Mouse (Mus musculus) heart, embryonic 12.5 days (tissue): Measurements from ENCODE around the gene Gm49339. TPM values are rescaled to one million over a fixed set of nuclear protein-coding genes. Genes with fewer than 3 reads are reported as not detected.

Experiments used
- ATAC-seq: fragments of 200-750 bp; cut with Nextera tagmentation; 2 replicates; pipeline ENCODE4 v1.8.0; 2017; ENCODE audit warnings: moderate TSS enrichment, moderate library complexity; ENCODE audit not compliant: insufficient number of reproducible peaks, low FRiP score
- H3K27ac ChIP-seq: fragments of 300-500 bp; sonication (generic); 2 replicates; pipeline ENCODE4 v1.5.1; 2016; ENCODE audit warnings: mild to moderate bottlenecking, moderate library complexity; ENCODE audit not compliant: poor library complexity, severe bottlenecking
- H3K27me3 ChIP-seq: fragments of 300-500 bp; sonication (generic); replicated peaks from 2 replicates; pipeline ENCODE4 v1.6.1; 2016; ENCODE audit warnings: mild to moderate bottlenecking, moderate library complexity
- H3K36me3 ChIP-seq: fragments of 300-500 bp; sonication (generic); 2 replicates; pipeline ENCODE4 v1.6.1; 2016; ENCODE audit warnings: mild to moderate bottlenecking, moderate library complexity
- H3K4me1 ChIP-seq: fragments of 300-500 bp; sonication (generic); replicated peaks from 2 replicates; pipeline ENCODE4 v1.6.1; 2016; ENCODE audit warnings: mild to moderate bottlenecking
- H3K4me2 ChIP-seq: fragments of 300-500 bp; sonication (generic); 2 replicates; pipeline ENCODE4 v1.6.1; 2016; ENCODE audit warnings: mild to moderate bottlenecking, moderate library complexity
- H3K4me3 ChIP-seq: fragments of 300-500 bp; sonication (generic); 2 replicates; pipeline ENCODE4 v1.5.1; 2016; ENCODE audit warnings: mild to moderate bottlenecking
- H3K9ac ChIP-seq: fragments of 300-500 bp; sonication (generic); 2 replicates; pipeline ENCODE4 v1.6.1; 2016; ENCODE audit warnings: mild to moderate bottlenecking, moderate library complexity
- H3K9me3 ChIP-seq: fragments of 300-500 bp; sonication (generic); replicated peaks from 2 replicates; pipeline ENCODE4 v1.6.1; 2016; ENCODE audit warnings: mild to moderate bottlenecking, moderate library complexity
- WGBS: fragments of 180-500 bp; shearing (Covaris S2); methylation state at CpG from one replicate; pipeline ENCODE4 v1.1.7; 2016; 5-methylcytosine and 5-hydroxymethylcytosine counted together
- polyA plus RNA-seq: library from polyadenylated mRNA; unstranded; fragments of >200 nt; fragmentation: Nextera tagmentation; extraction: Ambion mirVana; gene quantifications from 2 replicates; pipeline ENCODE4 v1.2.1, GENCODE M21; 2016

Gene Gm49339
- polyA plus RNA-seq, 1 experiment from 2014 or later: not detected

DNA sequence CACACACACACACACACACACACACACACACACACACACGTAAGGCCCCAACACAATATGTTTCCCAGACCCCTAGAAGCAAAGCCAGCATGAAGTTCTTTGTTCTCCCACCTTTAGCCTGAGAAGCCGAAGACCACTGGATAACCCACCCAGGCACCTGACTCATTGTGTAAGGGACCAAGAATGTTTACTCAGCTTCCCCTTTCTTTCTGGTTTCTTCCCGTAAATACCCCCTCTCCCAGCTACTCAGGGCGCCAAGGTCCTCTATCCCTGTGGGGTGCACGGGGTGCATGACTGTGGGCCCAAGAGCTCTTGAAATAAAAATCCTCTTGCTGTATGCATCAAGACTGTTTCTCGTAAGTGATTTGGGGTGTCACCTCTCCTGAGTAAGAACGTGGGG is 45.7 kb downstream of the Gm49339 start:
- no peak for ATAC-seq
- H3K9ac ChIP-seq: no peak overlapping the region
- no peak overlapping the region for H3K27ac ChIP-seq
- H3K4me2 ChIP-seq: no peak overlapping the region
- H3K27me3 ChIP-seq: no peaks in the 10 kb centered on the region
- WGBS: 72% methylated on average over 7 of the region's 7 CpGs
- no peak overlapping the region for H3K4me3 ChIP-seq
- 0 out of 2 replicates have a peak, but pooled peaks cover 6% of the 10 kb centered on the region for H3K4me1 ChIP-seq
- H3K36me3 ChIP-seq: no peaks in the 10 kb centered on the region
- no peaks in the 10 kb centered on the region for H3K9me3 ChIP-seq

DNA sequence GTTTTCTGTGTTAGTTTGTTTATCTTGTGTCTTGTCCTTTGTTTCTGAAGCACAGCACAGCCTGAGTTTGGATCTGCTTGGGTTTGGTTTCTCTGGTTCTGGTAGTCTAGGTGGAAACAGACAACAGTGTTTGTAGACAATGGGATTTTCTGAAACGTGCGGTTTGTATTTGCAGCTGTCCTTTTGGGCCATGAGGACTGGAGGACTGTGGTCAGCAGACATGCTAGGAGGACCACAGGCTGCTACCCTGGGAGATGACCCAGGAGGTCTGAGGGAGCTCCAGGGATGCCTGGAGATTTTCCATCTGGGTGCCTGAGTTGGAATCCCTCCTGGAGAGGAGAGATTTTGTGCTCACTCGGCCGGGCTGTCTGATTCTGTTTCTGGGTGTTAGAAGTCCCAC is 46.2 kb downstream of the Gm49339 start:
- 68% methylated on average over 4 of the region's 4 CpGs for WGBS
- no peak overlapping the region for H3K4me3 ChIP-seq

DNA sequence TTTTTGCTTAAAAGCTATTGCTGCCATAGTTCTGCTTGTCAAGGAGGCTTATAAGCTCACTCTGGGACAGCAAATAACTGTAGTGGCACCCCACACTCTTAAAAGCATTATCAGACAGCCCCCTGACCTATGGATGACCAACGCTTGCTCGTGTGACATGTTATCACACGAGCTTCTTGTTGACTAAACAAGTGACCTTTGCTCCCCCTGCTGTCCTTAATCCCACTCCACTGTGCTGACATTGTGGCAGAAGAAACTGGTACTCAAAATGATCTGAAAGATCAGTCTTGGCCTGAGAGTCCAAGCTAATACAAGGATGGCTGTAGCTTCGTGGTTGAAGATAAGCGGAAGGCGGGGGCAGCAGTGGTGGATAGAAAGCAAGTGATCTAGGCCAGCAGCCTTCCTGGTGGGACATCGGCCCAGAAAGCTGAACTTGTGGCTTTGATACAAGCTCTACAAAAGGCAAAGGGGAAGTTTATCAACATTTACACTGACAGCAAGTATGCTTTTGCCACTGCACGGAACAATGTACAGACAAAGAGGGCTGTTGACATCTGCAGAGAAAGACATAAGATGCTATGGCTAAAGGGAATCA is 48.5 kb downstream of the Gm49339 start:
- Histone ChIP-seq H3K27ac (no peak overlapping the region), H3K27me3 (no peaks in the 10 kb centered on the region), H3K4me3 (no peak overlapping the region), H3K4me2 (no peak overlapping the region), H3K9ac (no peak overlapping the region), H3K4me1 (0 out of 2 replicates have a peak, but pooled peaks cover 6% of the 10 kb centered on the region), H3K36me3 (no peaks in the 10 kb centered on the region), H3K9me3 (no peaks in the 10 kb centered on the region)
- 31% methylated on average over 8 of the region's 8 CpGs for WGBS
- no peak for ATAC-seq

More for the DNA sequence above, 46.2 kb downstream of the Gm49339 start:
- no peak overlapping the region for H3K4me2 ChIP-seq
- no peak overlapping the region for H3K9ac ChIP-seq
- no peak overlapping the region for H3K27ac ChIP-seq
- no peak for ATAC-seq
- H3K27me3 ChIP-seq: no peaks in the 10 kb centered on the region
- no peaks in the 10 kb centered on the region for H3K9me3 ChIP-seq
- no peaks in the 10 kb centered on the region for H3K36me3 ChIP-seq
- H3K4me1 ChIP-seq: 0 out of 2 replicates have a peak, but pooled peaks cover 6% of the 10 kb centered on the region

DNA sequence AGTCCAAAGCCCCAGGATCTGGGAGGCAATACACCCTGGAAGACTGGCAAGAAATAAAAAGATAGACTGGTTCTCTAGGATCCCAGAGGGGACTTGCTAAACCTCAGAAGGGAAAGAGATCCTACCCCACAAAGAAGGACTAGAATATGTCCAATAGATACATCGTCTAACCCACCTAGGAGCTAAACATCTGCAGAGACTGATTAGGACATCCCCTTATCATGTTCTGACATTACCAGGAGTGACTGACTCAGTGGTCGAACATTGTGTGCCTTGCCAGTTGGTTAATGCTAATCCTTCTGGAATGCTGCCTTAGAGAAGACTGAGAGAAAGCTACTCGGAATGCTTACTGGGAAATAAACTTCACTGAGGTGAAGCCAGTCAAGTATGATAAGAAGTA is 49.1 kb downstream of the Gm49339 start:
- no peak for ATAC-seq
- no peak overlapping the region for H3K9ac ChIP-seq
- no peaks in the 10 kb centered on the region for H3K27me3 ChIP-seq
- no peaks in the 10 kb centered on the region for H3K36me3 ChIP-seq
- no peak overlapping the region for H3K4me3 ChIP-seq
- WGBS: 50% methylated on average over 3 of the region's 3 CpGs
- H3K4me2 ChIP-seq: no peak overlapping the region
- no peaks in the 10 kb centered on the region for H3K9me3 ChIP-seq
- H3K4me1 ChIP-seq: 0 out of 2 replicates have a peak, but pooled peaks cover 6% of the 10 kb centered on the region
- no peak overlapping the region for H3K27ac ChIP-seq

DNA sequence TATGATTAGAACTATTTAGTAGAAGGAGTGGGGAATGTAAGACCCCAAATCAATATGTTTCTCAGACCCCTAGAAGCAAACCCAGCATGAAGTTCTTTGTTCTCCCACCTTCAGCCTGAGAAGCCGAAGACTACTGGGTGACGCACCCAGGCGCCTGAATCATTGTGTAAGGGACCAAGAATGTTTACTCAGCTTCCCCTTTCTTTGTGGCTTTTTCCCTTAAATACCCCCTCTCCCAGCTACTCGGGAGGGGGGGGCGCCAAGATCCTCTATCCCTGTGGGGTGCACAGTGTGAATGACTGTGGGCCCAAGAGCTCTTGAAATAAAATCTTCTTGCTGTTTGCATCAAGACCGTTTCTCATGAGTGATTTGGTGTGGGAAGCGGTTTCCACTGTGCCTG is 50.4 kb downstream of the Gm49339 start:
- Histone ChIP-seq H3K4me2 (no peak overlapping the region), H3K36me3 (no peaks in the 10 kb centered on the region), H3K4me1 (0 out of 2 replicates have a peak, but pooled peaks cover 6% of the 10 kb centered on the region), H3K27me3 (no peaks in the 10 kb centered on the region), H3K9ac (no peak overlapping the region), H3K4me3 (no peak overlapping the region), H3K27ac (no peak overlapping the region), H3K9me3 (no peaks in the 10 kb centered on the region)
- no peak for ATAC-seq
- 91% methylated on average over 7 of the region's 7 CpGs for WGBS

Other genes with a start within 250 kb of the Gm49339 start
- gene Lilr4b, start within 50 bp of the Gm49339 start, polyA plus RNA-seq: 0.18 and 0.43 TPM in 2 replicates
- gene Lilrb4a, start 10.3 kb downstream of the Gm49339 start, polyA plus RNA-seq: 1.1 and 1.4 TPM in 2 replicates
- gene Fam162b, start 109.9 kb downstream of the Gm49339 start, polyA plus RNA-seq: 0.42 TPM in 1 of 2 replicates, not detected in the other
- not detected in 2 replicates for gene Gprc6a, start 150.8 kb downstream of the Gm49339 start, polyA plus RNA-seq
- not detected in 2 replicates for gene Rfx6, start 197.1 kb downstream of the Gm49339 start, polyA plus RNA-seq